In the genomic region with DNA sequence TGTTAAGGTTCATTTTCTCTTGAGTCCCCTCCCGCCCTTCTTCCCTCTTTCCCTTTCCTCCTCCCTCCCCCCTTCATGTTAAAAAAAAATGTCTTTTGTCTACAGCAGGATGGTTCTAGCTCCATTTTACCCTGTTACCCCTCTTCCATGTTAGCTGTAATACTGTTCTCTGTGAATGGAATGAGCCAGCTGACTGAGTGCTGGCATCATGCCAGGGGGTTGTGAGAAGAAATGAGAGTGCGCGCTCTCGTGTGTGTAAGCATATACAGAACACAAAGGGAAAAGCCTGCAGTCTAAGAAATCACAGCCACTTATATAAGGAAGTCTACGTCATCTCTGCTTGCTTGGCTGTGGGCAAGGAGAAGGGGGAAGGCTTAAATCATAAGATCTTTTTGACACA, we compare ENCODE assay signal across 8 mouse cellular contexts. TPM values are rescaled to one million over a fixed set of nuclear protein-coding genes. Genes with fewer than 3 reads are reported as not detected.
DNase-seq lines count a peak whose midpoint lies in the region; ATAC-seq lines count a peak whose summit lies in the region.

No protein-coding gene starts in this region.

- H3K9me3 ChIP-seq in intestine, embryonic 14.5 days (ENCODE audit: control insufficient read depth, low read length) = no peaks in the 10 kb centered on the region

- no peaks in the 10 kb centered on the region for H3K36me3 ChIP-seq in intestine, embryonic 14.5 days (ENCODE audit: control insufficient read depth, insufficient read depth, low read length)

- 12% methylated on average over 5 of the region's 5 CpGs for WGBS in intestine, embryonic 14.5 days

- peak overlapping the region; percentile 75 for H3K27ac ChIP-seq in intestine, embryonic 14.5 days (ENCODE audit: low read depth)

- no peak overlapping the region for H3K4me3 ChIP-seq in intestine, embryonic 14.5 days (ENCODE audit: low read depth, low read length)

- H3K4me1 ChIP-seq in intestine, embryonic 14.5 days (replicated peaks; ENCODE audit: control insufficient read depth, insufficient read depth, low read length) = peaks cover 29% of the 10 kb centered on the region

- ATAC-seq in intestine, embryonic 14.5 days (replicated peaks; ENCODE audit: low FRiP score, low TSS enrichment, low read depth) = peak; percentile 70; the same call in 1 of the 2 replicates
- ATAC-seq in megakaryocyte progenitor cell, adult 5-6 weeks (replicated peaks; ENCODE audit: poor library complexity) = peak; percentile 40
- no peak for ATAC-seq in megakaryocyte-erythroid progenitor cell, adult 5-6 weeks (replicated peaks; ENCODE audit: low FRiP score, low TSS enrichment, poor library complexity, severe bottlenecking)

- H3K4me2 ChIP-seq in intestine, embryonic 14.5 days (ENCODE audit: low read length) = peak overlapping the region; percentile 34

- peak; percentile 59 for DNase-seq in adrenal gland, adult 8-10 months
- peak; percentile 72 to 87 for DNase-seq in cerebellum, postnatal 25 days
- peak; percentile 73 for DNase-seq in gastrocnemius, postnatal 10 days
- DNase-seq in intestine, embryonic 14.5 days (ENCODE audit: low spot score) = peak; percentile 87
- peak; percentile 60 to 75 for DNase-seq in left cerebral cortex, adult 18-20 months (ENCODE audit: low spot score in 2 of 2)
- peak; percentile 57 for DNase-seq in skeletal muscle tissue, adult 2 months (ENCODE audit: low read depth, low spot score)

- no peak overlapping the region for H3K9ac ChIP-seq in intestine, embryonic 14.5 days (ENCODE audit: low read length)

- H3K27me3 ChIP-seq in intestine, embryonic 14.5 days (replicated peaks; ENCODE audit: control insufficient read depth, insufficient read depth, low read length) = no peaks in the 10 kb centered on the region

RNA-seq across cellular contexts. Expression of a gene that starts 30.1 kb away (rescaled TPM):
- total RNA-seq in adrenal gland, adult 8-10 months (2022) = 10 to 100 TPM; 62.6 to 85.2 (median 71.6) TPM
- 10 to 100 TPM; 48.5 to 57.8 TPM for total RNA-seq in gastrocnemius, postnatal 10 days (2021)
- polyA plus RNA-seq in intestine, embryonic 14.5 days (2014; fragmentation: Nextera tagmentation; extraction: Ambion mirVana) = 15.5 and 16.0 TPM in 2 replicates
- total RNA-seq in left cerebral cortex, adult 18-20 months (2021) = 10 to 100 TPM; 86.6 to 91.2 TPM
- total RNA-seq in megakaryocyte progenitor cell, adult 5-6 weeks (2015) = 87.0 and 96.0 TPM in 2 replicates
- total RNA-seq in megakaryocyte progenitor cell, adult 5-6 weeks (2017) = 17.7 and 22.7 TPM in 2 replicates
- total RNA-seq in megakaryocyte-erythroid progenitor cell, adult 5-6 weeks (2014; fragmentation: Nextera tagmentation) = 65.5 and 68.0 TPM in 2 replicates
- total RNA-seq in megakaryocyte-erythroid progenitor cell, adult 5-6 weeks (2017) = 23.8 and 28.5 TPM in 2 replicates

RNA-seq across cellular contexts. Expression of a gene that starts 58.1 kb away (rescaled TPM):
- total RNA-seq in adrenal gland, adult 8-10 months (2022) = 10 to 100 TPM in 3 of 4 experiments, 1 to 10 TPM in 1; 9.2 to 14.5 (median 12.8) TPM
- total RNA-seq in gastrocnemius, postnatal 10 days (2021) = 10 to 100 TPM; 36.0 to 38.9 TPM
- polyA plus RNA-seq in intestine, embryonic 14.5 days (2014; fragmentation: Nextera tagmentation; extraction: Ambion mirVana) = 3.6 and 4.9 TPM in 2 replicates
- 10 to 100 TPM; 33.4 to 37.2 TPM for total RNA-seq in left cerebral cortex, adult 18-20 months (2021)
- 16.5 and 21.9 TPM in 2 replicates for total RNA-seq in megakaryocyte progenitor cell, adult 5-6 weeks (2015)
- total RNA-seq in megakaryocyte progenitor cell, adult 5-6 weeks (2017) = 8.9 and 10.4 TPM in 2 replicates
- total RNA-seq in megakaryocyte-erythroid progenitor cell, adult 5-6 weeks (2014; fragmentation: Nextera tagmentation) = 32.4 and 33.3 TPM in 2 replicates
- 7.0 and 21.5 TPM in 2 replicates for total RNA-seq in megakaryocyte-erythroid progenitor cell, adult 5-6 weeks (2017)
